Mouse (Mus musculus) brain, adult 10 weeks (tissue): ENCODE results near the gene Gm45194. TPM values are rescaled to one million over a fixed set of nuclear protein-coding genes. Genes with fewer than 3 reads are reported as not detected.

Experiments used
- polyA plus RNA-seq: library from polyadenylated mRNA; stranded (reverse); fragments of 350-450 nt; fragmentation: Illumina TruSeq; extraction: RNeasy Lipid Tissue Mini Kit (QIAGEN cat#74804); gene quantifications from one replicate; pipeline ENCODE4 v1.2.3, GENCODE M21; 2015; ENCODE audit warnings: low read depth, low replicate concordance

Gene Gm45194
- not detected for polyA plus RNA-seq

GRCm38 (mm10) chrX:111891089-111891488 is at the start of gene Gm45194:
Gm45194 (plus strand) TSS chrX:111891389.

GRCm38 (mm10) chrX:112010707-112011106 is 119.5 kb downstream of the Gm45194 start, which contains the start of gene Tex16:
Tex16 (plus strand) TSS chrX:112011007.

GRCm38 (mm10) chrX:112238749-112239148 is 347.6 kb downstream of the Gm45194 start, which contains the start of gene 4933403O08Rik:
4933403O08Rik (plus strand) TSS chrX:112239049.

Other genes starting within 250 kb of the Gm45194 start
- gene Hdx, start 194.3 kb upstream of the Gm45194 start, polyA plus RNA-seq, result 3.0 TPM
- not detected for gene Tex16, start 119.6 kb downstream of the Gm45194 start, polyA plus RNA-seq